25 mouse cellular contexts compared by ENCODE assay signal in genomic region chr1:157415771-157416170, GRCm38 (mm10). TPM values are rescaled to one million over a fixed set of nuclear protein-coding genes. Genes with fewer than 3 reads are reported as not detected.
A peak's percentile ranks its signal among the peaks of the same experiment; 100 is the strongest.
DNase-seq lines count a peak whose midpoint lies in the region; ATAC-seq and TF ChIP-seq lines count a peak whose summit lies in the region.
"Had no signal": no experiment of that assay in that cellular context is flagged by ENCODE, and none has a peak within 500 bp of the region (broad histone marks: within the 10 kb centered on the region; RNA-seq: fewer than 3 reads in every experiment).

No protein-coding gene starts in this region.

- ATAC-seq in lung, embryonic 16.5 days (ENCODE audit: low read depth): no peak
- no peak for ATAC-seq in hindbrain, embryonic 12.5 days (ENCODE audit: low FRiP score)
- ATAC-seq: hindbrain, embryonic 16.5 days; intestine, embryonic 16.5 days had no signal

- peak overlapping the region; percentile 92 for H3K27ac ChIP-seq in heart, adult 2 months
- peak overlapping the region; percentile 82 for H3K27ac ChIP-seq in kidney, adult 2 months (ENCODE audit: insufficient read depth, low read depth, low read length)
- H3K27ac ChIP-seq in lung, embryonic 16.5 days (ENCODE audit: low read length): peak overlapping the region; percentile 31
- no peak overlapping the region for H3K27ac ChIP-seq in hindbrain, embryonic 12.5 days
- H3K27ac ChIP-seq: embryonic facial prominence, embryonic 10.5 days; forebrain, embryonic 12.5 days; left cerebral cortex, adult 2 months; macrophage; midbrain, embryonic 10.5 days; stomach, embryonic 15.5 days had no signal

- 0 out of 2 replicates have a peak overlapping the region, but pooled peaks have one; percentile 1 for H3K4me2 ChIP-seq in lung, embryonic 16.5 days (ENCODE audit: low read depth, low read length)
- no peak overlapping the region for H3K4me2 ChIP-seq in hindbrain, embryonic 12.5 days (replicated peaks)
- H3K4me2 ChIP-seq: forebrain, embryonic 12.5 days; stomach, embryonic 15.5 days had no signal

- TF ChIP-seq CTCF in heart, adult 2 months (IDR thresholded peaks at IDR 0.05): no peak
- no peak for TF ChIP-seq CTCF in kidney, adult 2 months (conservative IDR thresholded peaks at IDR 0.05; ENCODE audit: insufficient read depth, insufficient read length, low read depth, low read length)

- H3K4me1 ChIP-seq in heart, adult 2 months (ENCODE audit: control insufficient read depth, insufficient read depth, low read length): peaks cover 9% of the 10 kb centered on the region
- peaks cover 3% of the 10 kb centered on the region; the same call in 1 of the 2 replicates for H3K4me1 ChIP-seq in kidney, adult 2 months (ENCODE audit: control insufficient read depth, insufficient read depth, low read length)
- H3K4me1 ChIP-seq in lung, embryonic 16.5 days (replicated peaks; ENCODE audit: control insufficient read depth, insufficient read depth, low read length): peaks cover 7% of the 10 kb centered on the region
- H3K4me1 ChIP-seq in hindbrain, embryonic 12.5 days: peaks cover 7% of the 10 kb centered on the region

- WGBS in heart, adult 2 months: 49% methylated on average over 3 of the region's 3 CpGs
- 82% methylated on average over 3 of the region's 3 CpGs for WGBS in kidney, adult 2 months
- WGBS in lung, embryonic 16.5 days: 56% methylated on average over 3 of the region's 3 CpGs
- WGBS in hindbrain, embryonic 12.5 days: 81% methylated on average over 3 of the region's 3 CpGs

- no peaks in the 10 kb centered on the region for H3K9me3 ChIP-seq in lung, embryonic 16.5 days (ENCODE audit: control insufficient read depth, low read length)
- no peaks in the 10 kb centered on the region for H3K9me3 ChIP-seq in hindbrain, embryonic 12.5 days (replicated peaks)
- H3K9me3 ChIP-seq: embryonic facial prominence, embryonic 10.5 days; forebrain, embryonic 12.5 days; midbrain, embryonic 10.5 days; stomach, embryonic 15.5 days had no signal

- TF ChIP-seq EP300 in heart, adult 2 months (IDR thresholded peaks at IDR 0.05; ENCODE audit: insufficient read depth, low read depth, low read length): no peak

- no peak for TF ChIP-seq POLR2A in heart, adult 2 months (IDR thresholded peaks at IDR 0.05; ENCODE audit: insufficient read depth, low read depth, low read length)
- TF ChIP-seq POLR2A in kidney, adult 2 months (IDR thresholded peaks at IDR 0.05; ENCODE audit: low read depth, low read length): no peak

- intact Hi-C loops in heart, adult 2 months (cut with DNase I): no loop called here
- intact Hi-C loops in heart, postnatal 25 days (cut with DNase I): no loop called here

- no peak overlapping the region for H3K9ac ChIP-seq in heart, adult 2 months (ENCODE audit: low read depth, low read length)
- H3K9ac ChIP-seq in lung, embryonic 16.5 days (ENCODE audit: low read length): no peak overlapping the region; the same call in 1 of the 2 replicates
- no peak overlapping the region for H3K9ac ChIP-seq in hindbrain, embryonic 12.5 days
- H3K9ac ChIP-seq: forebrain, embryonic 12.5 days; stomach, embryonic 15.5 days had no signal

- no peaks in the 10 kb centered on the region for H3K27me3 ChIP-seq in heart, adult 2 months (ENCODE audit: control insufficient read depth, insufficient read depth, low read length)
- no peaks in the 10 kb centered on the region for H3K27me3 ChIP-seq in kidney, adult 2 months (replicated peaks; ENCODE audit: control insufficient read depth, insufficient read depth, low read length)
- H3K27me3 ChIP-seq in lung, embryonic 16.5 days (ENCODE audit: control insufficient read depth, insufficient read depth, low read depth, low read length): no peaks in the 10 kb centered on the region
- H3K27me3 ChIP-seq in hindbrain, embryonic 12.5 days: no peaks in the 10 kb centered on the region
- H3K27me3 ChIP-seq: forebrain, embryonic 12.5 days; stomach, embryonic 15.5 days had no signal

- no peak for DNase-seq in heart, adult 2 months
- no peak for DNase-seq in heart, postnatal 25 days (ENCODE audit: low spot score)
- DNase-seq in kidney, adult 2 months: peak; percentile 8
- no peak for DNase-seq in kidney, adult 9 months
- DNase-seq in lung, postnatal 14 days: no peak
- DNase-seq in ovary, postnatal 14 days (ENCODE audit: low spot score): no peak
- DNase-seq: cerebellum, adult 9-10 months; gastrocnemius, postnatal 14 days; heart, postnatal 14 days; kidney, postnatal 25 days; left cerebral cortex, postnatal 4 days; liver; right cerebral cortex, postnatal 25 days; thymus, adult 18-20 months; thymus, postnatal 4 days had no signal

- peaks cover 40% of the 10 kb centered on the region for H3K36me3 ChIP-seq in heart, adult 2 months (ENCODE audit: control insufficient read depth, insufficient read depth, low read length)
- no peaks in the 10 kb centered on the region; the same call in 1 of the 2 replicates for H3K36me3 ChIP-seq in kidney, adult 2 months (ENCODE audit: control insufficient read depth, insufficient read depth, low read length)
- H3K36me3 ChIP-seq in lung, embryonic 16.5 days (ENCODE audit: control insufficient read depth, insufficient read depth, low read length): peaks cover 4% of the 10 kb centered on the region
- H3K36me3 ChIP-seq in hindbrain, embryonic 12.5 days: peaks cover 6% of the 10 kb centered on the region; the same call in 1 of the 2 replicates
- H3K36me3 ChIP-seq: stomach, embryonic 15.5 days had no signal

- H3K4me3 ChIP-seq in heart, adult 2 months: no peak overlapping the region
- H3K4me3 ChIP-seq in kidney, adult 2 months (ENCODE audit: insufficient read depth, low read depth, low read length): no peak overlapping the region
- H3K4me3 ChIP-seq in lung, embryonic 16.5 days (ENCODE audit: low read length): no peak overlapping the region
- no peak overlapping the region for H3K4me3 ChIP-seq in hindbrain, embryonic 12.5 days
- H3K4me3 ChIP-seq: embryonic facial prominence, embryonic 10.5 days; forebrain, embryonic 12.5 days; left cerebral cortex, adult 2 months; midbrain, embryonic 10.5 days; stomach, embryonic 15.5 days had no signal

- peaks cover 2% of the 10 kb centered on the region for H3K79me2 ChIP-seq in heart, adult 2 months (replicated peaks; ENCODE audit: control insufficient read depth, insufficient read depth, low read length)

RNA-seq across cellular contexts. Expression of gene Rasal2, which starts 3.4 kb away (rescaled TPM):
- 10 to 100 TPM; 22.2 to 23.2 TPM for total RNA-seq in heart, adult 2 months (2021)
- polyA plus RNA-seq in heart, adult 2 months (2012; rRNA removed): 5.1 and 10.7 TPM in 2 replicates
- total RNA-seq in heart, postnatal 25 days (2021): 10 to 100 TPM; 21.6 to 34.8 TPM
- 3.4 and 4.0 TPM in 2 replicates for polyA plus RNA-seq in kidney, adult 2 months (2012; rRNA removed)
- polyA plus RNA-seq in lung, embryonic 16.5 days (2015; fragmentation: Nextera tagmentation; extraction: Ambion mirVana): 7.5 and 8.5 TPM in 2 replicates
- polyA plus RNA-seq in hindbrain, embryonic 12.5 days (2016; fragmentation: Nextera tagmentation; extraction: Ambion mirVana): 36.1 and 38.7 TPM in 2 replicates

RNA-seq across cellular contexts. Expression of gene Cryzl2, which starts 42.6 kb away (rescaled TPM):
- 1 to 10 TPM; 8.4 to 9.5 TPM for total RNA-seq in heart, adult 2 months (2021)
- polyA plus RNA-seq in heart, adult 2 months (2012; rRNA removed): 15.2 and 21.8 TPM in 2 replicates
- 10 to 100 TPM in 1 of 2 experiments, 1 to 10 TPM in 1; 8.4 to 10.3 TPM for total RNA-seq in heart, postnatal 25 days (2021)
- polyA plus RNA-seq in kidney, adult 2 months (2012; rRNA removed): 412 and 442 TPM in 2 replicates
- polyA plus RNA-seq in lung, embryonic 16.5 days (2015; fragmentation: Nextera tagmentation; extraction: Ambion mirVana): 15.6 and 17.6 TPM in 2 replicates
- polyA plus RNA-seq in hindbrain, embryonic 12.5 days (2016; fragmentation: Nextera tagmentation; extraction: Ambion mirVana): 6.0 and 9.4 TPM in 2 replicates

Comparison
In these comparisons a context has a peak if more than half of its experiments do, and no peak if none do; other contexts are left out.
1. RNA of gene Cryzl2, which starts 42.6 kb away (polyA plus RNA-seq): 412 to 442 TPM in kidney, adult 2 months; 15.6 to 17.6 TPM in lung, embryonic 16.5 days, 15.2 to 21.8 TPM in heart, adult 2 months and 6.0 to 9.4 TPM in hindbrain, embryonic 12.5 days; every median in the first group is over 10 times any median in the second.